Mouse (Mus musculus): ENCODE data around the gene Sim2. TPM values are rescaled to one million over a fixed set of nuclear protein-coding genes. Genes with fewer than 3 reads are reported as not detected.

Gene Sim2
- polyA plus RNA-seq, 1 experiment from 2014 or later: 0.05 TPM

DNA sequence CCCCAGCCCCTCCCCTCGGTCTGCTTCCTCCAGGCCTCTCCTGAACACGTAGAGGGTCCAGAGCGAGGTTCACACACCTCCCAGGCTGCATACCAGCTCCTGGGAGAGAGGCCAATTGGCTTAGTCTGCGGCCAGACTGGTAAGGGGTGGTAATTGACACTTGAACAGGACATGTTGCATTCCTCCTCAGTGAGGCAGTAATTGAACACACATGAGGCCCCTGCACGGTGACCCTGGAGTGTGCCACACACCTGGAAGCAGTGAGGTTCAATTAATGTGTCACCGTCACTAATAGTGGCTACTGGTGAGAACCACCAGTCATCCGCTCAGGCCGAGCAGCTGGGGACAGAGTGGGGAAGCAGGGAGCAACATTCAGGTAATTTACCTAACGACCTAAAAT lies 24.9 kb upstream of the Sim2 start:
- Histone ChIP-seq H3K4me2 (no peak overlapping the region), H3K4me3 (no peak overlapping the region), H3K27me3 (no peaks in the 10 kb centered on the region), H3K9me3 (replicated peaks) (no peaks in the 10 kb centered on the region), H3K9ac (no peak overlapping the region), H3K36me3 (no peaks in the 10 kb centered on the region), H3K4me1 (replicated peaks) (peaks cover 4% of the 10 kb centered on the region), H3K27ac (no peak overlapping the region)
- 52% methylated on average over 9 of the region's 9 CpGs for WGBS
- ATAC-seq (replicated peaks; ENCODE audit: insufficient number of reproducible peaks, insufficient read depth, low FRiP score, low read depth): no peak

DNA sequence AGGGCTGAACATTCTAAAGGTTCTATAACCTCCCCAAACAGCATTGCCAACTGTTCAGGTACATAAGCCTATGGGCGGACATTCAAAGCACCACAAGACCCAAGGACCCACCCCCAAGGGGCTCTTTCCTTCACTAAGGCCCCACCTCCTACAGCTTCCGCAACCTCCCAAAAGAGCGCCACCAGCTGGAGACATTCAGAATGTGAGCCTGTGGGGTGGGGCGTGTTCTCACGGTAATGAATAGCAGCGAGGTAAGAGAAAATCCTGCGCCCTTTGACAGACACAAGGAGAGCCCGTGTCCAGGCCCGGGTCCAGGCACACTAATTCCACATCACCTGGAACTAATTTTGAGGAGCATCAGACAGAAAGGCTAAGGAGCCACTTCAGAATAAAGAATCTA lies 20.5 kb upstream of the Sim2 start:
- Histone ChIP-seq H3K27me3 (no peaks in the 10 kb centered on the region), H3K4me3 (no peak overlapping the region), H3K4me2 (no peak overlapping the region), H3K4me1 (replicated peaks) (peaks cover 4% of the 10 kb centered on the region), H3K27ac (no peak overlapping the region), H3K9ac (no peak overlapping the region), H3K9me3 (replicated peaks) (no peaks in the 10 kb centered on the region), H3K36me3 (no peaks in the 10 kb centered on the region)
- WGBS: 68% methylated on average over 9 of the region's 9 CpGs
- no peak for ATAC-seq (replicated peaks; ENCODE audit: insufficient number of reproducible peaks, insufficient read depth, low FRiP score, low read depth)

DNA sequence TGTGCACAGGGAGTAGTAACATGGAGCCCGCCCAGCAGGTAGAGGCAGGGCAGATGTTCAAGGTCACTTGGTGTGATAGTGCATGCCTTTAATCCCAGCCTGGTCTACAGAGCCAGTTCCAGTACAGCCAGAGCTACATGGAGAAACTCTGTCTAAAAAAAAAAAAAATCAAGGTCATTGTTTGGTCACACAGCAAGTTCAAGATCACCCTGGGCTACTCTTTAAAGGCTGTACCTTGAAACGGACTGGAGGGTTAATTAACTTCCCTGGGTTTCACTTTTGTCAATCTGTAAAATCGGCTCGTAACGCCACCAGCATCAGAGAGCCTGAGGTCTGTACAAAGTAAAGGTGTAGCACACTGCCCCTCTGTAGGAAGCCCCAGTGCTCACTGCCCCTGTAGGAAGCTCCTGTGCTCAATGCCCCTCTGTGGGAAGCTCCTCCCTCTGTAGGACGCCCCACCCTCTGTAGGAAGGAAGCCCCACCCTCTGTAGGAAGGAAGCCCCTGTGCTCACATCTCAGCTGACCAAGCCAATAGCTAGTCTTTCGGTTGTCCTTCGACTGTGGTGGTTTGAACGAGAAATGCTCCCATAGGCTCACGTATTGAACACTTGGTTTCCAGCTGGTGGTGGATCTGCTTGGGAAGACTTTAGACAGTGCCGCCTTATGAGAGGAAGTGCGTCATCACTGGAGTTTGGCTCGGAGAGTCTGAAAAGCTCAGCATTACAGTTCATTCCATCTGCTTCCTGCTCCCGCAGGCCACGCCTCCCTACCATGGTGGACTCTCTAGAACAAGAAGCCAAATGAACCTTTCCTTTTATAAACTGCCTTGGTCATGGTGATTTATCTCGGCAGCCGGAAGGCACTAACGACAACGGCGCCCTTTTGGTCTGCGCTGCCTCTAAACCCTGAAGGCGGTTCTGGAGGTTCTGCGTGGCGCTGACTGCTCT lies 18.7 kb upstream of the Sim2 start:
- peak overlapping the region; percentile 22 for H3K4me3 ChIP-seq
- no peaks in the 10 kb centered on the region for H3K4me1 ChIP-seq (replicated peaks)
- H3K9ac ChIP-seq: no peak overlapping the region
- H3K4me2 ChIP-seq: peak overlapping the region; percentile 47
- H3K27ac ChIP-seq: no peak overlapping the region
- no peak; the same call in 1 of the 2 replicates for ATAC-seq (replicated peaks; ENCODE audit: insufficient number of reproducible peaks, insufficient read depth, low FRiP score, low read depth)
- H3K27me3 ChIP-seq: no peaks in the 10 kb centered on the region
- no peaks in the 10 kb centered on the region for H3K9me3 ChIP-seq (replicated peaks)
- no peaks in the 10 kb centered on the region for H3K36me3 ChIP-seq
- 55% methylated on average over 24 of the region's 24 CpGs for WGBS

DNA sequence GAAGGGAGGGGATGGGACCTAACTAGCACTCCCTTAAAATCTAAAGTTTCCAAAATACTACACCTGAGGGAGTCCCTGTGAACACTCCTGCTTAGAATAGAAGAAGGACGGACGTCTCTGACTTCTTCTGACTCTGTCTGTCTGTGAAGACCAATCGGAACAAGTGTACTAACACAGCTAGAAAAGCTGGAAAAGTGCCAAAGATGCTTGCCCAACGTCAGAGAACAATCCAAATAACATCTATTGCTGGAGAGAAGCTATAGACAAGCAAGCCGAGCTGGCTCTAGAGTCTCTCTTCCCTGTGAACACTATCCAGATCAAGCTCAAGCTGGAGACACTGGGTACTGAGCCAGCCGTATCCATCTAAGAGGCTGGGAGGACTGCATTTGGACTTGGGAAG lies 18.0 kb upstream of the Sim2 start:
- ATAC-seq (replicated peaks; ENCODE audit: insufficient number of reproducible peaks, insufficient read depth, low FRiP score, low read depth): no peak
- Histone ChIP-seq H3K4me1 (replicated peaks) (peaks cover 6% of the 10 kb centered on the region; the same call in 1 of the 2 replicates), H3K4me3 (no peak overlapping the region), H3K4me2 (peak overlapping the region; percentile 47), H3K27ac (no peak overlapping the region), H3K27me3 (no peaks in the 10 kb centered on the region), H3K9ac (no peak overlapping the region), H3K36me3 (no peaks in the 10 kb centered on the region), H3K9me3 (replicated peaks) (no peaks in the 10 kb centered on the region)
- WGBS: 45% methylated on average over 6 of the region's 6 CpGs

DNA sequence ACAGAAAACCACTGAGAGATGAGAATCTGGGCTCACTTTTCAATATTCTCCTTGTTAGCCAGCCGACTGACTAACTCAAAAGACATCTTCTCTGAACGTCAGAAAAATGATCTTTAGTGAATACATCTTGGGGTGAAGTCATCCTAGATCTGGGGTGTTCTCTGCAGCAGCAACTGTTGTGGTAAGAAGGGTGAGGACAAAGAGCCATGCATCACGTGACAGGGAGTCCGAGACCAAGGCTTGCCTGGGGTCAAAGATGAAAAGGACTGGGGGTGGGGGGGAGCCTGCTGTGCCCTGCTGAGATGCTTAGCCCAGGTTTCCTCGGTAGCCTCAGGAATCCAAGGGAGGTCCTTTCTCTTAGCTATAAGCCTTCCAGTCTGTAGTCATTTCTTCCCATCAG lies 17.5 kb upstream of the Sim2 start:
- ATAC-seq (replicated peaks; ENCODE audit: insufficient number of reproducible peaks, insufficient read depth, low FRiP score, low read depth): no peak
- Histone ChIP-seq H3K27me3 (no peaks in the 10 kb centered on the region), H3K27ac (no peak overlapping the region), H3K9ac (no peak overlapping the region), H3K4me2 (no peak overlapping the region), H3K4me3 (no peak overlapping the region), H3K4me1 (replicated peaks) (peaks cover 7% of the 10 kb centered on the region; the same call in 1 of the 2 replicates), H3K9me3 (replicated peaks) (no peaks in the 10 kb centered on the region), H3K36me3 (no peaks in the 10 kb centered on the region)
- WGBS: 53% methylated on average over 5 of the region's 5 CpGs

DNA sequence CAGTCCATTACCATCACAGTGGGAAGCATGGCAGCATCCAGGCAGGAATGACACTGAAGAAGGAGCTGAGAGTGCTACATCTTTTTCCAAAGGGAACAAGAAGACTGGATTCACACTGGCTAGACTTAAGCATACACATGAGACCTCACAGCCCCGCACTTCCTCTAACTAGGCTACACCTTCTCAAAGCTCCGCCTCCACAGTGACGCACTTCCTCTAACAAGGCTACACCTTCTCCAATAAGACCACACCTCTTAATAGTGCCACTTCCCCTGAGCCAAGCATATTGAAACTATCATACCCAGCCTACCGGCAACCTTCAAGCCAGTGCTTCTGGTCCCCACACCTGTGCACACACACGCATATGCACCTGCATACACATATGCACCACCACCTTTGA lies 15.7 kb upstream of the Sim2 start:
- Histone ChIP-seq H3K9ac (no peak overlapping the region), H3K9me3 (replicated peaks) (no peaks in the 10 kb centered on the region), H3K27ac (no peak overlapping the region), H3K4me3 (no peak overlapping the region), H3K36me3 (no peaks in the 10 kb centered on the region), H3K27me3 (no peaks in the 10 kb centered on the region), H3K4me1 (replicated peaks) (peaks cover 7% of the 10 kb centered on the region; the same call in 1 of the 2 replicates), H3K4me2 (no peak overlapping the region)
- ATAC-seq (replicated peaks; ENCODE audit: insufficient number of reproducible peaks, insufficient read depth, low FRiP score, low read depth): no peak
- WGBS: 91% methylated on average over 5 of the region's 5 CpGs

DNA sequence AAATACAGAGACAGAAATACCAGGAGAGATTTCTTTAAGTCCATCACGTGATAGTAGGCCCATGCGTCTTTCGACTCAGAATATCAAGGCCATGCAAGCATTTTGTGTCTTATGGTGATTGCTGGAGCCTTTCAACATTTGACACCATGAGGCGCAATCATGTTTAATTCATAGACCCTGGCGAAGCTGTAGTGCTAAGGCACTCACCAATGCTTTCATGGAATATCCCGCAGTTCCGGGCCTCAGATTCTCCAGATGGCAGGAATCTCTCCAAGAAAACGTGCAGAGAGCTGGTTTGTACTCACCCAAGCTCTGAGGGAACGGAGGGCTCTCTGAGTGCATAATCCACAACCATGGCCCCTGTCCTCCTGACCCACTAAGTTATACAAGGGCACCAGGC lies 13.8 kb upstream of the Sim2 start:
- no peak overlapping the region for H3K9ac ChIP-seq
- H3K4me2 ChIP-seq: no peak overlapping the region
- 76% methylated on average over 9 of the region's 9 CpGs for WGBS
- no peak for ATAC-seq (replicated peaks; ENCODE audit: insufficient number of reproducible peaks, insufficient read depth, low FRiP score, low read depth)
- no peaks in the 10 kb centered on the region for H3K36me3 ChIP-seq
- H3K4me3 ChIP-seq: no peak overlapping the region
- H3K27ac ChIP-seq: no peak overlapping the region
- peaks cover 7% of the 10 kb centered on the region for H3K4me1 ChIP-seq (replicated peaks)
- no peaks in the 10 kb centered on the region for H3K9me3 ChIP-seq (replicated peaks)
- H3K27me3 ChIP-seq: peaks cover 11% of the 10 kb centered on the region

DNA sequence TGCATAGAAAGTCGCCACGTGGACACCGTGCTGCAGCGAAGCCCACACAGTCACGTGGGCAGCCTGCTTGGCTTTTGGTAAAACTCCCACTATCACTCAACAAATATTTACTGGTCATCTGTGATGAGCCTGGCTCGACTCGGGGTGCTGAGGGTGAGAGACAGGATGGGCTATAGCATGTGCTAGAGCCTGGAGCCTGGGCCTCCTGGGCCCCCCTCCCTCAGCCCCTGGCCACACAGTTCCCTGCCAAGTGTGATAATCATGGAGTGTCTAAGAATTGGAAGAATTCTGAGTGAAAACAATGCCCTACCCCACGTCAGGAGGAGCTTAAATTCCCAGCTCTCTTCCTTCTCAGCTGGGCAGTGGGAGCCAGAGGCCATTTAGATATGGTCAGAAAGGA lies 13.3 kb upstream of the Sim2 start:
- 56% methylated on average over 8 of the region's 8 CpGs for WGBS
- no peak overlapping the region for H3K4me2 ChIP-seq
- no peak overlapping the region for H3K27ac ChIP-seq
- H3K9me3 ChIP-seq (replicated peaks): no peaks in the 10 kb centered on the region
- H3K36me3 ChIP-seq: no peaks in the 10 kb centered on the region
- no peak overlapping the region for H3K9ac ChIP-seq
- H3K4me3 ChIP-seq: no peak overlapping the region
- H3K27me3 ChIP-seq: peaks cover 16% of the 10 kb centered on the region
- ATAC-seq (replicated peaks; ENCODE audit: insufficient number of reproducible peaks, insufficient read depth, low FRiP score, low read depth): no peak
- peaks cover 7% of the 10 kb centered on the region for H3K4me1 ChIP-seq (replicated peaks)

DNA sequence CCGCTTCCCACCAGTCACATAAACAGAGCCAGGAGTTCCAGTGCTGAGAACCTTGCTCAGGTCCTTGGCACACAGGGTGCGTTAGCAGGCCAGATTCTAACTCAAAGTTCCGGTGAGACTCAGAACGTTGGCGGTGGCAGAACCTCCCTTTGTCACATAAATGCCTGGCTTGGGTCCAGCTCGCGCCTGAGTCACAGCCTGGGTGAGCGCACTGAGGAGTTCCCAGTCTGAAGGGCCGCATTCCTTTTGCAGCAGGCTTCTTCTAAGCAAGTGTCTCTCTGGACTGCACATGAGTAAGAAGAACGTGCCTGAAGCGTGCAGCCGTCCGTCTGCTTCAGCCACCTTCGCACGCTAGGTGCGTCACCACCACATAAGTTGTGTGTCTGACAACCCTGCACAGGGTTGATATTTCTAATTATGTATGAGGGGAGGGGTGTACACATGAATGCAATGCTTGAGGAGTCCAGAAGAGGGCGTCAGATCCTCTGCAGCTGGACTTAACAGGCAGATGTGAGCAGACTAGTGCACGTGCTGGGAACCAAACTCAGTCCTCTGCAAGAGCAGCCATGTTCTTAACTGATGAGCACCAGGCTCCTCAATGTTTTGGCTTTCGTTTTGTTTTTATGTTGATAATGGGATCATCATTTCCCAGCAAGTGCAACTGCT lies 9.2 kb upstream of the Sim2 start:
- no peak overlapping the region for H3K4me2 ChIP-seq
- no peak for ATAC-seq (replicated peaks; ENCODE audit: insufficient number of reproducible peaks, insufficient read depth, low FRiP score, low read depth)
- H3K4me1 ChIP-seq (replicated peaks): peaks cover 14% of the 10 kb centered on the region
- no peaks in the 10 kb centered on the region for H3K36me3 ChIP-seq
- H3K9ac ChIP-seq: no peak overlapping the region
- no peak overlapping the region for H3K27ac ChIP-seq
- H3K4me3 ChIP-seq: no peak overlapping the region
- peaks cover 55% of the 10 kb centered on the region for H3K27me3 ChIP-seq
- WGBS: 38% methylated on average over 19 of the region's 19 CpGs
- no peaks in the 10 kb centered on the region for H3K9me3 ChIP-seq (replicated peaks)

DNA sequence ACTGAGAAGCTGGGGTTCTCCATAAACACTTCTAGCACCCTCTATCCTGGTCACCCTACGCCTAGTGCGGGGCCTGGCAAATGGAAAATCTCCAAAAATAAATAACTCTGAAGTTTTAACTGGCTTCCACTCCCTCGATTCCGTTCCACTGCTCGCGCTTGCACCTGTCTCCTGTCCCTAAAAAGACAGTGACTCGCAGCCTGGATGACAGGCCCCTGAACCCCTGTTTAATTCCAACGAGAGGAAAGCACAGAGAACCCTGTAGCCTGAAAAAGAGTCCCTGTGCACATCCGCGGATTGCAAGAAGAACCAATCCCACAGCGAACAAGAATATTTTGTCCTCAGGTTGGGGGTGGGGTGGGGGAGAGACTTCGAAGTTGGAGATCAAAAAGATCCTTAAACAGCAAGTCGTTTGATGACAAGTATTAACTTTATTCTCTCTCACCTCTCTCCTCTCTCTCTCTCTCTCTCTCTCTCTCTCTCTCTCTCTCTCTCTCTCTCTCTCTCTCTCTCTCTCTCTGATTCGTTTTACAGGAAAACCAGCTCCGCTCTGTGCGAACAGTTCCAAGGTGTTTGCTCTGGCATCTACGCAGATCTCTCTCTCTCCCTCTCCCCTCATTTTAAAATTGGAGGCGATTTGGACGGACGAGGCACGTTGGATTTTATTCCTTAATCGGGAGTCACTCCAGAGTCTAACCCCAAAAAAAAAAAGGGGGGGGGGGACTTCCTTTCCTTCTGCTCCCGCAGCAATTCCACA lies 6.2 kb upstream of the Sim2 start:
- Histone ChIP-seq H3K36me3 (no peaks in the 10 kb centered on the region), H3K9ac (no peak overlapping the region), H3K4me1 (replicated peaks) (peaks cover 7% of the 10 kb centered on the region; the same call in 1 of the 2 replicates), H3K27ac (no peak overlapping the region), H3K9me3 (replicated peaks) (no peaks in the 10 kb centered on the region), H3K4me3 (no peak overlapping the region), H3K4me2 (no peak overlapping the region), H3K27me3 (peaks cover 85% of the 10 kb centered on the region)
- WGBS: 4% methylated on average over 23 of the region's 23 CpGs
- ATAC-seq (replicated peaks; ENCODE audit: insufficient number of reproducible peaks, insufficient read depth, low FRiP score, low read depth): no peak
